Mouse (Mus musculus) frontal cortex, postnatal 14 days (tissue): Measurements from ENCODE around the gene Insr.

ENCODE experiments used
- DNase-seq, 2 experiments: peaks; one replicate each; pipeline ENCODE4 v3.0.0; 2022; ENCODE audit warnings: low spot score in 2 of 2

Gene Insr

DNA sequence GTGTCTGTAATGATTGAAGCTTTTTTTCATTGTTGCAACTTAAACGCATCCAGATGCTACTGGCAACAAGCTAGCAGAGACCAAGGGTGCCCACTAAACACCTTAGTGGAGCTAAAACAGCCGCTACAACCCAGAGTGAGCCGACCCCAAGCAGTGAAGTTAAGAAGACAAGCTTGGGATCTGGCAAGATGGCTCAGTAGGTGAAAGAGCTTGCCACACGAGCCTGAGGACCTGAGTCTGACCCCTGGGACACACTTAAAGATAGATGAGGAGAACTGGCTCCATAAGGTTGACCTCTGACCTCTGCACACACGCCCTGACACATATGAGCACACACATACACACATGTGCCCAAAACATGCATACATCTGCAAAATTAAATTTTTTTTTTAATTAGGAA, 4.2 kb downstream of the Insr start:
- no peak for DNase-seq

DNA sequence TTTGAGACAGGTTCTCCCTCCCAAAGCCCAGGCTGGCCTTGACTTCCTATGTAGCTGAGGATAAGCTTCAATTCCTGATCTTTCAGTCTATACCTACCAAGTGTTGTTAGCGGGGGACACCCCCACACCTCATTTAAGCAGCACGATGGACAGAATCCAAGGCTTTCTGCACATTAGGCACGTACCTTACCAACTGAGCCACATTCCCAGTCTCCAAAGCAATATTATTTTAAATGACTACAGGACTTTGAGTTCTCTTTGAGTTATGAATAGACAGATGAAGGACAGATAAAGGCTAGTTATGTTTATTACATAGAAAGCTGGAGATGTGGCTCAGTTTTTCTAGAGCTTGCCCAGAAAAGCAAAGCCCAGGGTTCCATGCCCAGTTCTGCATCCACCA, 5.6 kb downstream of the Insr start:
- DNase-seq = no peak

DNA sequence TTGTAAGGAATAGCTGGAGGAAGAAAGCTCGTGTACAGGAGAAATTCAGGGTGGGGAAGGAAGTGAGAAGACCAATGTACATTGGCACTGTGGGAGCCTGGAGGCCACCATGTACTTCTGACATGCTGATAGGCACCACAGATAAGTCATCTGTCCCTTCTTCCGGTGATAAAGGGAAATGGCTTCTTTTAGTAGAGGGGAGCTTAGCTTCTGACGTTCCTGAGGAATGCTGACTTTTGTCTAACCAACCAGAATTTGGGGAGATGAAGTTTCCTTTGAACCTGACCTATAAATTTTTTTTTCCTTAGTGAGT, 12.0 kb downstream of the Insr start:
- no peak for DNase-seq

DNA sequence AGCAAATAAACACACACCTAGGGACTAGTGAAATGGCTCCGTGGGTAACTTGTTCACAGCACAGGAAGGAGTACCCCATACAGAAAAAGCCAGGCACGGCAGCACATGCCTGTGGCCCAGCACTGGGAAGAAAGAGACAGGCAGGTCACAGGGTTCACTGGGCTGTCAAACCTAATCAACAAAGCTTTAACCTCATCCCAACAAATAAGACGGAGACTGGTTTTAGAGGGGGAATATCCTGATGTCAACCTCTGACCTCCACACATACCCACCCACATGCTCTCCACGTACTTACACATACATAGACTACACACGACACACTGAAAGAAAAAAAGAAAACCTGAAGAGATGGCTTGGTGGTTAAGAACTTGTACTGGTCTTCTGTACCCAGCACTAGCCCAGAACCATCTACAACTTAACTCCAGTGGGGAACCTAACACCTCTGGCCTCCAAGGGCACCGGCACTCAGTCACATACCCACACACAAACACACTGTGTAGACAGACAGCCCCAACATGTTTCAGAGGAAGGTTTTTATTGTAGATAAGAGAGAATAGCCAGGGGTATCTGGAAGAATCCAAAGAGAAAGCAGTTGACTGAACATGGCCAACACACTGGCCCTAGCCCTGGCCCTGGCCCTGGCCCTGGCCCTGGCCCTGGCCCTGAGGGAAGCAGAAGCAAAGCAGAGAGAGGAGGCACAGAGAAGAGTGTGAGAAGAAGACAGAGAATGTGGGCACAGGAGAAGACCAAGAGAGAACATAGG, 12.6 kb downstream of the Insr start:
- DNase-seq = no peak

DNA sequence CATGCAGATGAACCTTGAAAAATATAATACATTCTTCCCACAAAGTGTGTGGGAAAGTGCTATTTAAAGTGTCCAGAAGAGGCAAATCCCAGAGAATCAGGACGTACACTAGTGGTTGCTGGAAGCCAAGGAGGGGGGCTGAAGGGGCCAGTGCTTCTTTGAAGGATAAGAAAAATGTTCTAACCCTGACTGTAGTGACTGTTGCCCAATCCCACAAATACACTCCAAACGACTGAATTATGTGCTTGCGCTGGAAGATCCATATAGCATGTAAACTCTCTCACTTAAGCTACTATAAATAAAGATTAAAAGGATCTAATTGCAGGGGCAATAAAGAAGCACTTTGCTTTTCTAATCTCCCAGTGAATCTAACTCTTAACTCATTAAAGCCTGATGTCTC, 14.2 kb downstream of the Insr start:
- no peak for DNase-seq

DNA sequence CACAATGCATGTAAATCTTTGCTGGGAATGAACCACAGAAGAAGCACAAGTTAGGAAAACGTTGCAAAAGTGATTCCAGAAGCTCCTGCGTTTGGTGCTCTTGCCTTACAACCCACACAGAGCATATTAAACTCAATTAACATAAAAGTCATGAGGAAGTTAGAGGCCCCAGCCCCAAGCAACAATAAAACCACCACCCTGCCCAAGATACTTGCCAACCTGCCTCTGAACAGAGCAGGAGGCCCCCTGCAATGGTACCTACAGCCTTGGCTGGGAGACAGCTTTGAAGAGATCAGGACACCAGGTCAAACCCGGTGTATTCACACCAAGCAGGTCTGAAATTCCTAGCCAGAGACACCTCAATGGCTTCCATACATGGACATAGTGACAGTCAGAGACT, 16.6 kb downstream of the Insr start:
- DNase-seq = no peak

DNA sequence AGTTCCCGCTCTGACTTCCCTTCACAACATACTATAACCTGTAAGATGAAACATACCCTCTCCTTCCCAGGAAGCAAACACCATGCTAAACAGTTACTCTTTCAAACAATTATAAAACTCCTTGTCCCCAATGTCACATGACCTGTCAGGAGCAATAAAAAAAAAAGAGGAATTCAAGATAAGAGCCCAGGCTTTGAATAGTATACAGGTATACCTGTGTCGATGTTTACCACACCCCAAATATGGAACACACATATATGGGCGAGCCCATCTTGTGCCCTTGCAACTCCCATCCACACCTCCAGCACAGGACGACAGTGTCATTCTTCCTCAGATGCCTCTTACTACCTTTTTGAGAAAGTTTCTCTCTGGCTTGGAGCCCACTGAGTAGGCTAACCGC, 18.3 kb downstream of the Insr start:
- no peak for DNase-seq

DNA sequence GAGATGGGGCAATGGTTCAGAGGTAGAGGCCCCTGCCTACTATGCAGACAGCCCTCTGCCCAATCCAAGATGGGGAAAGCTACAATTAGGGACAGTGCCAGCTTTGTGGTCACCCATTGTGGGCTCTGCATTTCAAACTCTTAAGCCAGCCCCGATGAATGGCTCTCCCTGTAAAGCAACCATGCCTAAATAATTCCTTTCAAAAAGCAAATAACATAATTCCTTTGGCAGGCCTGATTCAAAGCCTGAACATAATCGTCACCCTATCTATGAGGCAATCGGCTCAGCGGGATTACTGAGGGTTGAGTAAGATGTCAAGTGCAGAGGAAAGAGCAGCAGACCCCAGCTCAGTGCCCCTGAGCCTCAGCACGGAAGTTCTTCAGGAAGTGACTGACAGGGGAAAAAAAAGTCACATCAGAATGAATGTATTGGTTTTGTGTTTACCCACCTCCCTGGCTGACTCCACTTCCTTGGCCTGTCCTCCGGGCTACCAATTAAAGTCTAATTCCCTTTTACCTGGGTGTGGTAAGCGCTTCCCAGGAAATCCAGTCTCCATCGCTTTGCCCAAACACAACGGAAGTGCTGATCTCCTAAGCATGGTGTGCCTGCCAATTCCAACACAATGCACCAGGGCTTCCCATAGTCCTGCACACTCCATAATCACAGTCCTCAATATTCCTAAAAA, 19.1 kb downstream of the Insr start:
- no peak for DNase-seq

DNA sequence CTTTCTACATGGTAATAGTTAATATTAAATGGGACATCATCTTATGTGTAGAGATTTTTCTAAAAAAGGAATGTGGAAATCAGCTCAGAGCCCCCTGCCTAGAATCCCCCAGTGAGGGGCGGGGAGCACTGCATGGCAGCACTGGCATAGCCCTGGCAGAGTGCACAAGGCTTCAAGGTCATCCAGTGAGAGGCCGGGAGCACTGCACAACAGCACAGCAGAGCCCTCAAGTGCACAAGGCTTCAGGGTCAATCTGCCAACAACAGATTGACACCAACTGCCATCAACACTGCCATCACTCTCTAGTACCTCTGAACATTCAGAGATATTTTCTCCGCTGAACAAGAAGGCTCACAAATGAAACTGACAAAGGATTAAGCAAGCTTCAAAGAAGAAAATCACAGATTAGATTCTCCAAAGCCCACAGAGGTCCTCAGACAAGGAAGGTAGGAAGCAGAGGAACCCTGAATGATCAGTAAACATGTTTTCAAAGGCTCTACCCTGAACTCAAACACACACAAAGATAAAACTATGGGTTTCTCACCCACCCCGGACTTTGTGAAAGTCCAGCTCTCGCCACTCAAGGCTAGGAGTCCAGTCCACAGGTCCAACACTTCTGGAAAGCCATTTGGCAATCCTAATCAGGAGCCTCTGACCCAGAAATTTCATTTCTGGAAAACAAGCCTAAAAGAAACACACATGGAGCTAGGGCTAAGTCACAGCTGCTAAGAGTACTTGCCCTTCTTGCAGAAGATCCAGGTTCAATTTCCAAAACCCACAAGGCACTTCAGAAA, 23.1 kb downstream of the Insr start:
- DNase-seq = no peak

DNA sequence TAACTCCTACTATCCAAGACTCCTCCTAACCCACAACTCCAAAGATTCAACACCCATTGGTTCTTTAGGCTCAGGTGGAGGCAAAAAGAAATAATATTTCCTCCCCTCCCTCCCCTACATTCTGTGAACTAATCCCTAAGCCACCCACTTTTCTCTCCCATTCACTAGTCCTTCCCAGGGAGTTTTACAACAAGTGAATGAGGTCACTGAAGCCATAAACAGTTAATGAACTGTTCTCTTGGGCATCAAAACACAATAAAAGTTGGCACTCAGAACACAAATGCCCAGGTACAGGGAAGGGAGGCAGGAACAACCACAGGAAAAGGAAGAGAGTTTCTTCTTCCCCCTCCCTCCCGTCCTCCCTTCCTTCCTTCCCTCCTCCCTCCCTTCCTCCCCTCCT, 24.1 kb downstream of the Insr start:
- DNase-seq = no peak

DNA sequence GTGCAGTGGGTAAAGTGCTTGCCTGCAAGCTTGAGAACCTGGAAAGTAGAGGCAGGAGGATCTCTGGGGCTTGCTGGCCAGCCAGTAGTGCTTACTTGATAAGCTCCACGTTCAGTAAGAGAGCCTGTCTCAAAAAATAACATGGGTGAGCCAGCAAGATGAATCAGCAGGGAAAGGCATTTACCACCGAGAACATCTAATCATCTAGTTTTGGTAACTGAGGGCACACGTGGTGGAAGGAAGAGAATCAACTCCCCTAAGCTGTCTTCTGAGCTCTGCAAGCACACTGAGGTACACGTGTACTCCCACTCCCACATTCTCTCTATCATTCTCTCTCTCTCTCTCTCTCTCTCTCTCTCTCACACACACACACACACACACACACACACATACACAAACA, 26.2 kb downstream of the Insr start:
- no peak for DNase-seq

DNA sequence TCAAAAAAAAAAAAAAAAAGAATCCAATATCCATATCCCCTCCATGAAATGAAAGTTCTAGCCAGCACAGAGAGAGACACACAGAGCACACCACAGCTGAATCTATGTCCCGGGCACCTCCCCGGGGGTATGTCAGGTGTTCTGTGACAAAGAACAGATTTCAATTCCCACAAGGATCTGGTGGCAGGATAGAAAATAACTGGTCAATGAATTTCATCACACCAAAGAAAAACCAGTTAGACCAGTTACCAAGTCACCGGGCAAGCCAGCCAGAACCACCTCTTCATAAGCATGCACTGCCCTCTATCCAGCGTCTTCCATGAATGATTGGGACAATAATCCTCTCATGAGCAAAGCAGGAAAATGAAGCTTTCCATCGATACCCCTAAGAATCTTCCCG, 26.8 kb downstream of the Insr start:
- DNase-seq = no peak

DNA sequence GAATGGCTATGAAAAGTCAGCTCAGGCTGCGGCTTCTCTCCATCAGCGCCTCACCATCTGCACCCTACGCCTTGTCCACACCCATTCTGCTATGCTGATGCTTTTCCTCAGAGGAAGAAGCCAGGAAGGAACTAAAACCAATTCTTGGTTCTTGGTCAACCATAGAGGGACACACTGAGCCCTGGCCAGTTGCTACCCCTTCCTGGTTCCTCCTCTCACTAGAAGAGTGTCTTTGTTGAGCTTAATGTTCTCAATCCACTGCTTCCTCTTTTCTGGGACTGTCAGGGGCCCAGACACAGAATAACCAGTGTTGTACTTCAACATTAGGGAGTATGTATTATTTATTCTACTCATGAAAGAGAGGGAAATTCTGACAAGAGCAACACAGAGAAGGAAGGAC, 28.3 kb downstream of the Insr start:
- DNase-seq = no peak

DNA sequence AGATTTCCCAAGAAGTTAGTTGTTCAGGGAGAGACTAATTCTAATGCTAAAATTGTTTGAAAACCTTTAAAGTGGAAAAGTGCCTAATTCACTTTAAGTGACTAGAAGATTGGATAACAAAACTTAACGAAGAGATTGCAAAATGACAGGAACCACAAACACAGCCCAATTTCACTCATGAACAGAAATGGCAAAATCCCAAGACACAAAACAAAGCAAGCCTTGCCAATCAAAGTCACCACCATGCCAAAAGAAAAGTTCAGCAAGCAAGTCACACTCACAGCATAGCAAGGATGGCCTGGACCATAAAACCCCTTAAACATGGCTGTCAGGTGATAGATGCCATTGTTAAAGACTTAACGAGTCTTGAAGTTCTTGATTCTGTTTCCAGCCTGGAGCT, 29.5 kb downstream of the Insr start:
- DNase-seq = no peak

DNA sequence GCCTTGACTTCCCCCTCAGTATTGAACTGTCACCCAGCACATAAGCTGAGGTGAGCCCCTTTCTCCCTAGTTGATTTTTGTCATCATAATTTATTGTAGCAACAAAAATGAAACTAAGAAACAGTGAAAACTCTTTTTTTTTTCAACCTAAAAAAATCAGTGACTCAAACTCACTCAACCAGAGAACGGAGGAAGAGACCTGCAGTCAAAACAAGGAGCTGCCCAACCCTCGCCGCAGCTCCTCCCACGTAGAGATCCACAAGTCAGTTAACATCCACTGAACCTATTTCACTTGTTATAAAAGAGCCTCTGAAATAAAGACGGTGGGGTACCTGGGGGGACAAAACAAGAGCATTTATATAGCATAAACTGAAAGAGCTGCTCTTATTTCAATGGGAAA, 30.7 kb downstream of the Insr start:
- DNase-seq = no peak

DNA sequence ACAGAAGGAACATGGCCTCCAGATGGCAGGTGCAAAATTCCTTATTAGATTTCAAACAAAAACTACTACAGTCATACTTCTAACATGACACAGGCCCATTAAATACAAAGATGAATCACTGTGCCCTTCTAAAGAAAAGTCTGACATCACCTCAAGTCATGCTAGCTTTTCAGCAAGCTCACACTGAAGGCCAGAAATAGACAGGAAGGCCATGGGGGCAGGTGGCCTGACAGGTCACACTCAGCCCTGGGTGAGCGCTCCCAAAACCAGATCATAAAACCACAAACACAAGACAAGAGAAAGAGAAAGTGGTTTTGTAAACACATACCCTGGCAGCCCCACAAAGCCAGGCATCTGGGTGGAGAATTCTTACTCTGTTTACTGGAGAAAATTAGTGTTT, 32.3 kb downstream of the Insr start:
- DNase-seq = no peak

DNA sequence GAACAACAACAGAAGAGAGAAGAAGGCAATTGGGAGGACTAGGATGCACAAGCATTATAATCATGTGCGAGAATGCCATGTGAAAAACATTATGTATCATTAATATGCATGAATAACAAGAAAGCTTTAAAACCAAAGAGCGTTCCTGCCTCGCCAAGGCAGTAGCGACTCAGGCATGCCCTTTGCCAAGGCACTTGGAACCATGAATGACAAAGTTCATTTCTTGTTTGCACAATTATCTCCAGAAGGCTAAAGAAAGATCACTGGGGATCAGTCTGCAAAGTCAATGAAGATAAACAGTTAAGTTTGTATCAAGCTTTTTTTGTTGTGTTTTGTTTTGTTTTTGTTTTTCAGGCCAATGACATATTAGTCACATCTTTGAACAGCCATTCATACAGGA, 36.2 kb downstream of the Insr start:
- no peak for DNase-seq

DNA sequence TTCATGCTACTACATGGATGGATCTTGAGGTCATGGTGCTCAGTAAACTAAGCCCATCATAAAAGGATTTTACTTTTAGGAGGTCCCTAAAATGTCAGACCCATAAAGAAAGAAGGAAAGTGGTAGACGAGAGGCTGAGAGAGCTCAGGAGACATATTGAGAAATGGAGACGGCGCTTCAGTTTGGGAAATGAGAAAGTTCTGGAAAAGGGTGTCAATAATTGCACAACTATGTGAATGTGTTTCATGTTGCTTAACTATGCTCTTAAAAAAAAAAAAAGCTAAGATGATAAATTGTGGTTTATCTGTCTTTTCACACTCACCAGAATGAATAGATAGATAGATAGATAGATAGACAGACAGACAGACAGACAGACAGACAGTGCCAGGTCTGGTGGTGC, 38.7 kb downstream of the Insr start:
- DNase-seq = no peak

DNA sequence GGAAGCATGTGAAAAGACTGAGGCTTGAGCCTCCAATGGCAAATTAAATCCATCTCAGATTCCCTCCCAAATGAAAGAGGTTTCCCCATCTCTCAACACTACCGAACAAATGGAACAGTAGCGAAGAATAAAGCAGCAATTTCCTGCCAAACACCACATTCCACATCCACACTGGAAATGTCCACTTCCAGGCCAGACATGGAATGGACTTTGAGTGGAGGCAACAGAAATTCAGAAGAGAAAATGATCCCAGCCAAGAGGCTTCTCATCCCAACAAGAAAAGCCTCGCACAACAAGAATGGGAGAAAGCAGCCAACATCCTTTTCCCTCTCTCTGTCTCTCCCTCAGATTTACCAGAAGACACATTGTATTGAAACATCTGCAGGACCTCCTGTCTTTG, 39.8 kb downstream of the Insr start:
- no peak for DNase-seq

DNA sequence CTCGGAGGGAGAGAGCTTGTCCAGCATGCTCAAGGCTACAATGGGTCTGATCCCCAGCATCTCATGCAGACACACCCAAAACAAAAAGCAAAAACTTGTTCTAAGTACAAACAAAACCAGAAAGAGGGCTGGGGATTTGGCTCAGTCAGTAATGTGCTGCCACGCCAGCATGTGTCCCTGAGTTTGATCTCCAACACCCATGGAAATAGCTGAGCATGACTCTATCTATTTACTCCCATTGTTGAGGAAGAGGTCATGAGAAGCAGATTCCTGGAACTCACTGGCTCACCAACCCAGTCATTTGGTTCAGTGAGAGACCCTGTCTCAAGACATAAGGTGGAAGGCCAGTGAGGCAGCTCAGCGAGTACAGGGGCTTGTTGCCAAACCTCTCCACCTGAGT, 40.6 kb downstream of the Insr start:
- no peak for DNase-seq

DNA sequence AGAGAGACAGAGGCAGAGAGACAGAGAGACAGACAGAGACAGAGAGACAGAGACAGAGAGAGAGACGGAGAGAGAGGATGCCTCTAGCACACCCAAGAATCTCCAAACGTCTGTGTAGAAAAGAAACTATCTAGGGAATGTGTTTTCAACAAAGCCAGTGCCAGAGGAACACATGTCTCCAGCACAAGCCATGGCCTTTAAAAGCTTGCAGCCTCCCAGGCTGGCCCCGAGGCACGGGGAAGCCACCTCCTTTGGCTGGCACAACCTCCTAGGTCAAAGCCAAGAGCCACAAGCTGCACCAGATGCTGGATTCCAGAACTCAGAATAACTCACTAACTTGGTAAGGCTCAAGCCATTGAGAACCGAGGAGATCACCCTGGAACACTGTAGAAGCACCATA, 42.1 kb downstream of the Insr start:
- no peak for DNase-seq

DNA sequence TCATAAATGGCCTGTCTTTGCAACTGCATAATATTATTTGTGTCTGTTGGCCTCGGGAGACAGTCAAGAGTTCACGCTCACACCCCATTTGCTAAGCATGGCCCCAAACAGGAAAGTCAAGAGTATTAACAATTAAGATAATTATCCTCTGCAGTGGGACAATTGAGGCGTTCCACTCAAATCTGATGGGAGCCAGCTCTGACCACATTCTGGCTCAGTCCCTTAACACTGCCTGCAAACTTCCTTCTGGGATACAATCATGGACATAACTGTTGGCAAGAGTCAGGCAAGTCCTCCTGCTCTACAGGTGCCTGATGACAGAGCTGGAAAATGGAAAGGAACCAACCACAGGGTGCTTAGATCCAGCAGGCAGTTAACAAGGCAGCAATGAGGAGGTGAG, 43.1 kb downstream of the Insr start:
- no peak for DNase-seq

DNA sequence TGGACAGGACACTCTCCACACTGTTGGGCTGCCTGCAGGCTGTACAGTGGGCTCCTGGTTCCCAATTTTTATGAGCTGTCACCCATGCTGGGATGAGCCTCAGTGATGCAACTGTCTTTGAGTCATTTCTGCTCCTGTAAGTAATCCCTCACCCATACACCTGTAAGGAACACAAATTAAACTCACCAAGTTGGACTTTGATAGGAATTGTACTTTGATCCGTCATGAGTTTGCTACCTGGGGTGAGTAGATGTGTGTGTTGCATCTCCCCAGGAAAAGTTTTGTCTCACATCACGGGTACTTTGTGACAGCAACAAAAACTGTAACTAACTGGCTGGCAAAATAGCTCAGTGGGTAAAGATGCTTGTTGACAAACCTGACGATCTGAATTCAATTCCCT, 44.8 kb downstream of the Insr start:
- DNase-seq = no peak
